Mouse (Mus musculus) bone marrow macrophage, adult 2 months (primary cell): Measurements from ENCODE around the gene Otud5. TPM values are rescaled to one million over a fixed set of nuclear protein-coding genes. Genes with fewer than 3 reads are reported as not detected.
"Not testable (repeated sequence)": the region's sequence is repeated elsewhere in the genome, so short reads cannot be mapped to it uniquely, and the experiment has no call there.

Experiments
- H3K27ac ChIP-seq: 2 replicates; pipeline ENCODE4 v1.5.1; 2012; ENCODE audit warnings: low read depth, low read length; ENCODE audit not compliant: insufficient read depth
- H3K4me1 ChIP-seq: 2 replicates; pipeline ENCODE4 v1.6.1; 2012; ENCODE audit warnings: low read length; ENCODE audit not compliant: control insufficient read depth, insufficient read depth
- H3K4me3 ChIP-seq: 2 replicates; pipeline ENCODE4 v1.5.1; 2012; ENCODE audit warnings: mild to moderate bottlenecking, low read length, moderate library complexity; ENCODE audit not compliant: insufficient read depth
- CTCF ChIP-seq: IDR thresholded peaks from 2 replicates; pipeline ENCODE4 v1.5.1; 2012; ENCODE audit warnings: low read depth, mild to moderate bottlenecking, low read length, moderate library complexity
- POLR2A ChIP-seq: IDR thresholded peaks from 2 replicates; pipeline ENCODE4 v1.6.1; 2012; ENCODE audit warnings: mild to moderate bottlenecking, low read depth, low read length, borderline replicate concordance
- polyA plus RNA-seq: library from polyadenylated mRNA; stranded (reverse); fragments of >200 nt; gene quantifications from 2 replicates; pipeline ENCODE4 v1.2.4, GENCODE M21; 2012; ENCODE audit not compliant: missing spikeins, insufficient read depth, insufficient read length

Gene Otud5
- polyA plus RNA-seq, 1 experiment = 113 TPM

DNA sequence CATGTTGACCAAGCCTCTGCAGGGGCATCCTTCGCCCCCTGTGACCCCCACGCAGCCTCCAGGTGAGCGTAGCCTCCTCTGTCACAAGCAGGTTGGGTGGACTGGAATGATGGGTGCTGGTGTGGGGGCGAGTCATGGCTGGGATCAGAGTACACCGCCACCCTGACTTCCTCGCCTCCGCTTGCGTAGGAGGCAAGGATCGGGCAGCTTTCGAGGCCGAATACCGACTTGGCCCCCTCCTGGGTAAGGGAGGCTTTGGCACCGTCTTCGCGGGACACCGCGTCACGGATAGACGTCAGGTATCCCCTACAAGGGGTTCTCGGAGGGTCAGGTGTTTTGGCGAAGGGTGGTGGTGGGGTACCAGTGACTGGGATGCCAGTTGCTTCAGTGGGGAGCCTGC lies 37.3 kb downstream of the Otud5 start:
- no peak for TF ChIP-seq POLR2A
- no peak for TF ChIP-seq CTCF
- Histone ChIP-seq H3K4me3 (peak overlapping the region; percentile 68), H3K27ac (0 out of 2 replicates have a peak overlapping the region, but pooled peaks have one; percentile 3)

DNA sequence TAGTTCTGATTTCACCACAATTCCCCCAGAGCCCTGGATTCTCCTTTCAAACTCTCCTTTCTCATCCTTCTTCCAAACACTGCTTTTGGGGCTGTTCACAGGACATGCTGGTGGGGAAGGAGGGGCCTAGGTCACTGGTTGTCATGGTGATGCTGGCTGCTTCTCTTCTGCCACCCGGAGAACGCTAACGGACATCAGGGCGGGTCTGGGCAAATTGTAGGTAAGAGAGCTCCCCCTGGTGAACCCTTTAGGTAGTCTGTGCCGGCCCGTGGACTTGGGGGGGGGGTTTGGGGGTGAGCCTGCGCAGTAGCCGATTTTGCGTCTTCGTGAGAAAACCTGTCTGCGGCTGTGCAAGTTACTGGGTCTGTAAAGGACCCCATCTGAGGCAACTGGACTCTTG lies 38.7 kb downstream of the Otud5 start:
- Histone ChIP-seq H3K4me3 (no peak overlapping the region), H3K27ac (no peak overlapping the region), H3K4me1 (peaks cover 5% of the 10 kb centered on the region; the same call in 1 of the 2 replicates)
- TF ChIP-seq CTCF (0 out of 2 replicates have a peak, but pooled peaks have one; percentile 9), POLR2A (no peak)

More for the DNA sequence above, 37.3 kb downstream of the Otud5 start:
- H3K4me1 ChIP-seq = peaks cover 8% of the 10 kb centered on the region

DNA sequence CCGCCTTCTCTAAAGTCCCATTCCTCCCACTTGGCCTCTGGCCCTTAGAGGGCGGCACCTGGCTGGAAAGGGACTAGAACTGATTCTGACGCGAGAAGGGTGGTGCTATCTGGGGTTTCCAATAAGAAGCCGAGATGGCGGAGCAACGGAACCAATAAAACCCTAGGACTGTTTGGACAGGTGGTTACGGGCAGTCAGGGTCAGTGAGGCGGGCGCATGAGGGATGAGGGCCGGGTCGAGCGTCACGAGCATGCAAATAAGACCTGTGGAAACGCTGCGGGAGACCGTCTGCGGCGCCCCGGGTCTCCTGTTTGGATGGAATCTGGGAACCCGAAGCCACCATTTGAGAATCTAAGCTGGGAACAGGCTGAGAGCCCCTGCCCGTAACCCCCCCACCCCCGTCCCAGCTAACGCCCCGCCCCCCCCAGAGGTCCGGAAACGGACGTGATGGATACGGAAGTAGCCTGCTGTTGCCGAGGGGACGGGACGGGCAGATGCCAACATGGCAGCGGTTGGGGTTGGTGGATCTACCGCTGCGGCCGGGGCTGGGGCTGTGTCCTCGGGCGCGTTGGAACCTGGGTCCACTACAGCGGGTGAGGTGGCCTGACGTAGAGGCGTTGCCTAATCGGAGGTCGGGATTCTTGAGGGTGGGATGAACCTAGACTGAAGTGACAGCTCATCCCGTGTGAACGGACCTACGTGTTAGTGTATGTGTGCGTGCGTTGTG lies 42.8 kb downstream of the Otud5 start, which contains the start of gene Slc35a2:
Gene Slc35a2 (plus strand): TSS at position 188 of the 727 bp plus-strand sequence.
- TF ChIP-seq CTCF (no peak), POLR2A (no peak)
- peak within 1 kb of the TSS; percentile 91 for H3K4me3 ChIP-seq
- peak within 1 kb of the TSS; percentile 80 for H3K27ac ChIP-seq
- peaks cover 5% of the 10 kb centered on the region; the same call in 1 of the 2 replicates for H3K4me1 ChIP-seq

DNA sequence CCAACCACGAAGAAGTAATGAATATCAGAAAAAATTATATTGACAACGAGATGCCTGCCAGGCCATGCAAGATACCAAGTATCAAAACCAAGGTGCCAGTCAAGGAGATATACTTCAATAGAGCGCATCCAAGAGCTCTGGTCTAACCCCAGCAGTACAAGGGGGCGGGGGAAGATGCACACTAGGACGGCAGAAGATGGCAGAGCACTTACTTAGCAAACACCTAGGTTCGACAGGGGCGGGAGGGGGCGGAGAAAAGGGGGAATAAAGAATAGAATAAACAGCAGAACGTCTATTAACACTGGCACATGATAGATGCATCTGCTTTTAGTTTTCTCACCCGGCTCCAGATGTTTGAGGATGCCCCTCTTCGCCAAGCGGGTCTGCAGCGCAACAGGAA lies 57.0 kb downstream of the Otud5 start:
- no peak for TF ChIP-seq POLR2A
- TF ChIP-seq CTCF = no peak
- H3K27ac ChIP-seq = peak overlapping the region; percentile 56
- H3K4me1 ChIP-seq = peaks cover 2% of the 10 kb centered on the region
- H3K4me3 ChIP-seq = peak overlapping the region; percentile 83

DNA sequence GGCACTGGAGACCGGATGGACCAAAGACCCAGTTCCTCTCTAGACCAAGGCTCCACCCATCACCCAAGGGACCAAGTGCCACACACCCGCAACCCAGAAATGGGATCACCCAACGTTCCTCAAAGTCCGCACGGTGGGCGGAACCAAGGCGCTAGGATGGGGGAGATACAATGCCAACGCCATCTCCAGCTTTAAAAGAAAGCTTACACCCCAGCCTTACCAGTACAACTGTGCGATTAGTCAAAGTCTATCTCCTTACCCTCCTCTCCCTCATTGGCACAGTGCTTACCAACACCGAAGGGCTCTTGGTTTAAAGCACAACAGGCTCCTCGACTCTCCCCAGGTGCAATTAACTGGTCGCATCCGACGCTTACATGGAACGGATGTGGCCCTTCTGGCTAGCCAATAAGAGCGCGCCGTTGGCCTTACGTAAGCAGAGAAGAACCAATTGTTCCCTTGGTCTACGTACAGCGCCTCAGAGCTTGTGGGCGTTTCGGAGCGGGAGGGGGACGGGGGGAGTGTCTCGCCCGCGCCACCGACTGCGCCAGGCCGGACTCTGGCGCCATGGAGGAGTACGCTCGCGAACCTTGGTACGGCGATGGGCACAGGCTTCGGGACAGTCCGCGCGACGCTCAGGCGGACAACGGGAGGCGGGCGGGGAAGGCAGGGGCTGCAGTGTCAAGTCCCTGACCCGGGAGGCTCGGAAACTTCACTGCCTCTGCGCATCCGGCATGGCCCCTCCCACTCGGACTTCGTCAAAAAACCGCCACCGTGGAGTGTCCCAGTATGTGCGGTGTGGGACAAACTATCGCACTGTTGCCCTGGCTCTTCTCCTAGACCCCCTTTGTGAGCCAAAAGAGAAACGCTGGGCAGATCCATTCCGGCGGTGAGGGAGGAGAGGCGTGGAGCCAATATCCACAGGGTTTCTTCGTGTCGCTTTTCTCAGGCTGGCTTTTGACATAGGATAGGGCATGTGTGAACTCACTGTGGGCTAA lies 58.0 kb downstream of the Otud5 start, which contains the start of the genes Pqbp1 and Timm17b:
Gene Pqbp1 (minus strand): TSS at position 390 of the 995 bp plus-strand sequence.
Gene Timm17b (plus strand): TSS at position 478 of the 995 bp plus-strand sequence.
- peak within 1 kb of the TSS; percentile 92 for H3K27ac ChIP-seq
- H3K4me3 ChIP-seq = peak within 1 kb of the TSS; percentile 83
- H3K4me1 ChIP-seq = peaks cover 2% of the 10 kb centered on the region
- TF ChIP-seq CTCF (no peak), POLR2A (no peak)

DNA sequence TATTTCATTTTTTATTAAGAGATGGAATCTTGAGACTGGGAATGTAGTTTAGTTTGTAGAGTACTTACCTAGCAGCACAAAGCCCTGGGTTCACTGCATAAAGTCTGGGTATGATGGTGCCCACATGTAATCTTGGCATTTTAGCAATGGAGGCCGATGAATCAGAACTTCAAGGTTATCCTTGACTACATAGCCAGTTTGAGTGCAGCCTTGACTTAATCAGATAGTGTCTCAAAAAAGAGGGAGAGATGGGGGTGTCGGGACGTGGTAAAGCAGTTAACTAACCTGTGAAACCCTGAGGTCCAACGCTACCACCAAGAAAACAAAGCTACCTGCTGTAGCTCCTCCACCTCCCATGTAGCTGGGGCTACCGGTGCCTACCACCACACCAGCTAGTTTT lies 63.3 kb downstream of the Otud5 start:
- Histone ChIP-seq H3K4me1 (no peaks in the 10 kb centered on the region), H3K27ac (no peak overlapping the region), H3K4me3 (no peak overlapping the region)
- TF ChIP-seq POLR2A = no peak
- no peak for TF ChIP-seq CTCF

DNA sequence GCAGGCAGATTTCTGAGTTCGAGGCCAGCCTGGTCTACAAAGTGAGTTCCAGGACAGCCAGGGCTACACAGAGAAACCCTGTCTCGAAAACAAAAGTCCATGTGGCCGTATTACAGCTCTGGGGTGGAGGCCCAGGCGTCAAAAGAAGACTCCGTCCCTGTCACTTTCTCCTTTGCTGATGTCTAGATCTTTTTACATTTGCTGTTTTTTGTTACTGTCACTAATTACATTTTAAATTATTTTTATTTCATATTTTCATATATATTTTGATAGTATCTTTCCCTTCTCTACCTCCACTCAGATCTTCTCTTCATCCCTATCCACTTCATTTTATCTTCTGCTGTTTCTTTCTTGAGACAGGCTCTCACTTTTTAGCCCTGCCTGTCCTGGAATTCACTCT lies 66.6 kb downstream of the Otud5 start, which contains the start of gene Gm10491:
Gene Gm10491 (minus strand): TSS at position 101 of the 400 bp plus-strand sequence.
- H3K4me1 ChIP-seq = no peaks in the 10 kb centered on the region
- H3K27ac ChIP-seq = no peak within 1 kb of the TSS
- H3K4me3 ChIP-seq = no peak within 1 kb of the TSS
- TF ChIP-seq CTCF (no peak), POLR2A (no peak)

DNA sequence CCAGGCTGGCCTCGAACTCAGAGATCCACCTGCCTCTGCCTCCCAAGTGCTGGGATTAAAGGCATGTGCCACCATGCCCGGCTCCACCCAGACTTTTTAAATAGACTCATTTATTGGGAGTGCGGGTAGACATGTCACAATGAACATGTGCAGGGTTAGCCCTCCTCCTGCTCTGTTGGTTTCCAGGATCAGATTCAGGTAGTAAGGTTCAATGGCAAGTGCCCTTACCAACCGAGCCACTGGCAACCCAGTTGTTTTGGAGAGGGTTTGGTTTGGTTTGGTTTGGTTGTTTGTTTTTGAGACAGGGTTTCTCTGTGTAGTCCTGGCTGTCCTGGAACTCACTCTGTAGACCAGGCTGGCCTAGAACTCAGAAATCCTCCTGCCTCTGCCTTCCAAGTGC lies 68.1 kb downstream of the Otud5 start, which contains the start of gene Gm10490:
Gene Gm10490 (plus strand): TSS at position 301 of the 400 bp plus-strand sequence.
- H3K27ac ChIP-seq, H3K4me3 ChIP-seq, H3K4me1 ChIP-seq: not testable (repeated sequence)

DNA sequence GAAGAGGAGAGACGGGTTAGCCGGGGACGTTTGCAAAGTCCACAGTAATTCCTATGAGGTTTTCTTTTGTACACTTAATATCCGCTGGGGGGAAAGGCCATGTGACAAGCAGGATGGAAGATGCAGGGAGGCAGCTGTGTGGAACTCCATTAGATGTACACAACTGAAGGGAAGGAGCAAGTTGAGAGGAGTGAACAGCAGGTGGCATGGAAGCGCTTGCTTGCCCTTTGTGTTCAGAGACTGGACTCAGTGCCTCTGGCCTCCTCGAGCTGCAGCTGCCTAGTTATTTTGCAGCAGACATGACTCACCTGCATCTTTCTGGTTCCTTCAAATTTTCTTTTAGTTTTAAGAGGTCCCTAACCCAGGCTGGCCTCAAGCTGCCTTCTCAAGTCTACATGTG lies 69.3 kb downstream of the Otud5 start:
- Histone ChIP-seq H3K27ac (no peak overlapping the region), H3K4me3 (no peak overlapping the region), H3K4me1 (no peaks in the 10 kb centered on the region)
- no peak for TF ChIP-seq CTCF
- no peak for TF ChIP-seq POLR2A

DNA sequence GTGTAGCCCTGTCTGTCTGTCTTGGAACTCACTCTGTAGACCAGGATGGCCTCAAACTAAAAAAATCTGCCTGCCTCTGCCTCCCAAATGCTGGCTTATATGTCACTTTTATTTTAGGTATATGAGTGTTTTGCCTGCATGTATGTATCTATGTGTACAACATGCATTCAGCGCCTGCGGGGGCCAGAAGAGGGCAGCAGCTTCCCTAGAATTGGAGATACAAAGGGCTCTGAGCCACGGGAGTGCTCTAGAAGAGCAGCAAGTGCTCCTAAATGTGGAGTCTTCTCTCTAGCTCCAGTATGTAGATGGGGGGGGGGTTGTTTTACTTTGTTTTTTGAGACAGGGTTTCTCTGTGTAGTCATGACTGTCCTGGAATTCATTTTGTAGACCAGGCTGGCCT lies 74.5 kb downstream of the Otud5 start:
- not testable (repeated sequence) for H3K4me3 ChIP-seq, H3K4me1 ChIP-seq, H3K27ac ChIP-seq

DNA sequence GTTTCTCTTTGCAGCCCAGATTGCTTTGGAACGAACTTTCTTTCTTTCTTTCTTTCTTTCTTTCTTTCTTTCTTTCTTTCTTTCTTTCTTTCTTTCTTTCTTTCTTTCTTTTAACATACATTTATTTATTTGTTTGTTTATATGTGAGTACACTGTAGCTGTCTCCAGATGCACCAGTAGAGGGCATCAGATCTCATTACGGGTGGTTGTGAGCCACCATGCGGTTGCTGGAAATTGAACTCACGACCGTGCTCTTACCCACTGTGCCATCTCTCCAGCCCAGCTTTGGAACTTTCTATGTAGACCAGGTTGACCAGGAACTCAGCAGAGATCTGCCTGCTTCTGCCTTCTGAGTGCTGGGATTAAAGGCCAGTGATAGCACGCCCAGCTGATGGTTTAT lies 76.8 kb downstream of the Otud5 start:
- not testable (repeated sequence) for H3K27ac ChIP-seq, H3K4me1 ChIP-seq, H3K4me3 ChIP-seq
